Mouse (Mus musculus) testis, postnatal 10 days (tissue): ENCODE data around the gene Gm20671.
"Not testable (repeated sequence)": the region's sequence is repeated elsewhere in the genome, so short reads cannot be mapped to it uniquely, and the experiment has no call there.

Source experiments
- DNase-seq: peaks from one replicate; pipeline ENCODE4 v3.0.0; 2021; ENCODE audit warnings: low spot score

Gm20671 gene

DNA sequence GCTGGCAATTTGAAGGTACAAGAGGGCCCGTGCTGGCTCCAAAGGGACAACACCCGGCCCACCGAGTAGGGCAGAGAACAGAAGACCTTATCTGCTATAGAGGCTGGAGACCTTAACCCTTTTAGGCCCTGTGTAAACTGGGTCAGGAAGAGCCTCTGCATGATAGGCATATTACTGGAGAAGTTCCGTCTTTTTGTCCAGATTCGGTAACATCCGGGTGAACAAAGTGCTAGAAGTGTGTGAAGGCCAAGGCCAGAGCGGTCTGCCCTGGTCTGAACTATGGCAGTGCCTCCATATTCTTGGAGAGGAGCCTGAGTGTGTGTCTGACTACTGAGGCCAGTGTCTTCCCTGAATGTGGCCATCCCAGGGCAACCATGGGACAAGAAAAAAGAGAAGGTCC lies at the start of gene Gm20671:
Gene Gm20671 (minus strand): TSS at position 101 of the 400 bp plus-strand sequence.
- no peak for DNase-seq

GRCm38 (mm10) chr5:32872346-32872745 lies 45.4 kb upstream of the Gm20671 start:
- no peak for DNase-seq

DNA sequence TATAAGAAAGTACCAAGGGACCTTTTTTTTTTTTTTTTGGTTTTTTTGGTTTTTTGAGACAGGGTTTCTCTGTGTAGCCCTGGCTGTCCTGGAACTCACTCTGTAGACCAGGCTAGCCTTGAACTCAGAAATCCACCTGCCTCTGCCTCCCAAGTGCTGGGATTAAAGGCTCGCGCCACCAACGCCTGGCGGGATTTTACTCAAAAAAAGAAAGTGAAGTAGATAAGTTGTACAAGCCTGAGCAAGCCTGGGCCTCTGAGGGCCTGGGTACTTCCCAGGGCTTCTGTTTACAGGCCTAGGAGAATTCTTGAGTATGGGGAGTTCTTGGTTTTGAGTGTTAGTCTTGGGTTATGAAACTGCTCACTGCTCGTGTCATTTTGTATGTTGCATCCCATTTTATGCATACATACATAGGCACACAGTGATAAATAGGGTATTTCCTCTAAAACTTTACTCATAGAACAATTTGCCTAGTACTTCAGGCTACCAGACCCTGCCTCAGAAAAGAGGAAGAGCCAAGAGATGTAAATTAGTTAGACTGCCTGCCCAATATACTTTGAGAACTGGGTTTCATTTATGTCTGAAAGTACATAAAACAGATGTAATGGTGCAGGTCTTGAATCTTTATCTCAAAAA lies 42.6 kb upstream of the Gm20671 start:
- DNase-seq: no peak

GRCm38 (mm10) chr5:32863253-32864228 lies 36.6 kb upstream of the Gm20671 start, which contains the start of gene Depdc5:
TSS of gene Depdc5 (plus strand) at chr5:32863701.
- peak; percentile 96 for DNase-seq

DNA sequence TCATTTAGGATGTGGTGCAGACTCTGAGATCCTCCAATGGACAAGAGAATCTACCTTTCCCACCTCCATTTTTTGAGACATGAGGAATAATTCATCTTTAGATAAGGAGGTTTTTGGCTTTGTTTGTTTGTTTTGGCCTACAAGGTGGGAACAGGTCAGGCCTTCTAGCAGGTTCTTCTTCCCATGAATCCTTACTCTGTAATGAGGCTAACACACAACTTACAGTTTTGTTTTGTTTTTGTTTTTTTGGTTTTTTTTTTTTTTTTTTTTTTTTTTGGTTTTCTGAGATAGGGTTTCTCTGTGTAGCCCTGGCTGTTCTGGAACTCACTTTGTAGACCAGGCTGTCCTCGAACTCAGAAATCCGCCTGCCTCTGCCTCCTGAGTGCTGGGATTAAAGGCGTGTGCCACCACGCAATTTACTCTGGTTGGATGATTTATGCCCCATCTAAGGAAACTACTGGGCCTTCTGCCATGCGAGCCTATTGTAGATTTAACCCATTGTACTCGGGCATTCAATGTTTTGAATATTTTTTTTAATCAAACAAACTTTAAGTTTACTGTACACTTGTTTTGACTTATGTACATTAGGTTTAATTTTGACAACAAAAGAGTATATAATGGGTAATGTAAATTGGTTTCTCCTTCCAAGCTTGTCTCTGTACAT lies 35.7 kb upstream of the Gm20671 start:
- no peak for DNase-seq

DNA sequence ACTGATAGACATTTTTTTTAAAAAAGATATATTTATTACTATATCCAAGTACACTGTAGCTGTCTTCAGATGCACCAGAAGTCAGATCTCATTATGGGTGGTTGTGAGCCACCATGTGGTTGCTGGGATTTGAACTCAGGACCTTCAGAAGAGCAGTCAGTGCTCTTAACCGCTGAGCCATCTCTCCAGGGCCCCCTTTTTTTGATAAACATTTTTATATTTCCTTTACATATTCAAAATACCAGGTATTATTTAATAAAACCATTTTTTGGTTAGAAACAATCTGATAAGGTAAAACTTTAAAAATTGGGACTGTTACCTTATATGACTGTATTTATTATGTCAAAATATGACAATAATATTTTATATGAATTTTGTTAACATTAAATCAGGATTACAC lies 34.2 kb upstream of the Gm20671 start:
- no peak for DNase-seq

GRCm38 (mm10) chr5:32857781-32858220 lies 30.9 kb upstream of the Gm20671 start:
- peak; percentile 54 for DNase-seq

GRCm38 (mm10) chr5:32855274-32855673 lies 28.4 kb upstream of the Gm20671 start:
- not testable (repeated sequence) for DNase-seq

GRCm38 (mm10) chr5:32854818-32855217 lies 27.9 kb upstream of the Gm20671 start:
- DNase-seq: no peak

DNA sequence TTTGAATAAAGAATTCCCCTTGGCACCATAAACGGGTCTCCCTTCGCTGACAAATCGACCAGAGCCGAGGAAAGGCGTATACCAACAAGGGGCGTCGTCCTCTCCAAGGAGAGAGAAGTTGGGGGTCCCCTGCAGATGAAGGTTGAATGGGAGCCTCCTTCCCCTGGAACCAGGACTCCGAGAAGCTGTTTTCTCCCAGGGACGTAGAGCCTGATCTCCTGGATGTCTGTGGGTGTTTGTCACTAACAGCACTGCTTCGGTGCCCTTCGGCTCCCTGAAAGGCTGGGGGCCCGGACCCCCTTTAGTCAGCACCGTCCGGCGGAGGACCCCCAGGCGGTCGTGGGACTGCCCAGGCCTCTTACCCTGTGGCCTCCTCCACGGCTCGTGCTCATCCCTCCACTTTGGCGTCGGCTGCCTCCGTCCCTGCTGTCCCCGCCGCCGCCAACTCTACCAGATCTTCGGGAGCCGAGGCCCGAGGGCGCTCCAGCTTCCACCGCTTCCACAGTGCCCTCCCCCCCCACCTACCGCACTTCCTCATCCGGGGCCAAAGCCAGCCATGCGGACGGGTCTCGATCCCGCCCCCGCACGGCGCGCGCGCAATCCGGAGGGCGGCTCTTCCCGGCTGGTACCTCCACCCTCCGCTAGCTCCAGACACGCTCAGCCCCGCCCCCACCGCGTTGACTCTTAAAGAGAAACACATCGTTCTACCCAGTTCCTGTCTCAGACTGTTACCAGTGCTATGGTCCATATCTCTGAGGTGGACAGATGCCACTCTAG lies 27.0 kb upstream of the Gm20671 start, which contains the start of gene Prr14l:
Gene Prr14l (minus strand): TSS at position 526 of the 777 bp plus-strand sequence.
- DNase-seq: peak; percentile 100

- no peak for DNase-seq
These were observed 25.1 kb upstream of the Gm20671 start for GRCm38 (mm10) chr5:32852026-32852425.

GRCm38 (mm10) chr5:32849580-32849979 lies 22.7 kb upstream of the Gm20671 start:
- not testable (repeated sequence) for DNase-seq

GRCm38 (mm10) chr5:32849178-32849577 lies 22.3 kb upstream of the Gm20671 start:
- DNase-seq: no peak

- DNase-seq: no peak
These were observed 13.1 kb upstream of the Gm20671 start for GRCm38 (mm10) chr5:32840029-32840428.

DNA sequence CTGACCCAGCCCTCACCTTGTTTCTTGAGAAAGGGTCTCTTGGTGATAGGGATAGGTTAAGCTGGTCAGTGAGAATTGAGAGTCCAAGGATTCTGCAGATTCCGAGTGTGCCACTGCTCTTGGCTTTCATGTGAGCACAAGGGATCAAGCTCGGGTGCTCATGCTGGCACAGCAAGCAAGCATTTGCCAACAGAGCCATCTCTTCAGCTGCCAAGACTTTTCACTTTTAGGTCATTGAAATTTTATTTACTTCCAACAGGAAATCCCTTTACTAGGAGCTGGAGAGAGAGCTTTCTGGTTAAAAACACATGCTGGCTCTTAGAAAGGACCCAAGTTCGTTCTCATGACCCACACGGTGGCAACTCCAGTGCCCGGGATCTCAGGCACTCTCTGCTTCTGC lies 10.1 kb upstream of the Gm20671 start:
- no peak for DNase-seq

DNA sequence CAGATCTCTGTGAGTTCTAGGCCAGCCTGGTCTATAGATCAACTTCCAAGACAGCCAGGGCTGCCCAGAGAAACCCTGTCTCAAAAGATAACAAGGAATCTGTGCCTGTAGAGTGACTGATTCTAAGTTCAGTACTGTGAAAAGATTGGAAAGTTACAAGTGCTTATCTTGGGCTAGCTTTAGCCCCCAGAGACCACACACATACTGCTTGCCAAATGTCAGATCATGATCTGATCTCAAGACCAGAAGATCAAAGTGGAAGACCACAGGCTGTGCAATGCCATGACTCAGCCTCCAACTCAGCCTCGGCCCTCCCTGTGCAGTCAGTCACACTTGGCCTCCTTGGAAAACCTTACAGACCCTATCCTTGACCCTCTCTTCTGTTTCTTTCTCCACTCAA lies 7.6 kb upstream of the Gm20671 start:
- no peak for DNase-seq

- no peak for DNase-seq
These were observed 3.1 kb upstream of the Gm20671 start for GRCm38 (mm10) chr5:32830054-32830453.

- not testable (repeated sequence) for DNase-seq
These were observed 1.9 kb upstream of the Gm20671 start for GRCm38 (mm10) chr5:32828766-32829165.

DNA sequence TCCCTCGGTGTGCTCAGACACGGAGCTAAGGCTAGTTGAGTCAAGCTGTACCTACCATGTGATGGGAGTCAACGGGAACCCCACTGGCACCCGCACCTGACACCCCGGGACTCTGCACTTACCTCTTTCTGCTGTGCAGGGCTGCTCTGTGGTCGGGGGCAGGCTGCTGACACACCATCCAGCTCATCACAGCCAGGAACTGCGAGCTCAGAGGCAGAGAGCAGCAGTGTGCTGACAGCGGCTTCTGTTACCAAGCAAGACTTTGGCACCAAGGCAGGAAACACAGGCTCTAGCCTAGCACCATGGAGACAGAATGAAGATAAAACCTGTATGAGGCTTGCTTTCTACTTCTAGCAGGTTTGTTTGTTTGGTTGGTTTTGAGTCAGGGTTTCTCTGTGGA lies 6.4 kb downstream of the Gm20671 start:
- DNase-seq: no peak

DNA sequence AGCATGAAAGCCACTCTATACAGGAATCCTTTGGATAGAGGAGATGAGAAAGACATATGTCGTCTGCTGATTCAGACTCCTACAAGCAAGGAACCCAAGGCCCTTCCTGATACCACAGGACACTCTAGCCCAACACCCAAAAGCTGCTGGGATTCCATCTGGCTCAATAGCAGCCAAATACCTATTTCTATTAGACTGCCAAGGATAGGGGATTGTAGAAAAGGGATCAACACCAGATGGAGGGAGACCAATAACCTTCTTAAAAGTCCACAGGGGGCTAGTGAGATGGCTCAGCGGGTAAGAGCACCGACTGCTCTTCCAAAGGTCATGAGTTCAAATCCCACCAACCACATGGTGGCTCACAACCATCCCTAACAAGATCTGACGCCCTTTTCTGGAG lies 11.5 kb downstream of the Gm20671 start:
- no peak for DNase-seq

- not testable (repeated sequence) for DNase-seq
These were observed 40.5 kb downstream of the Gm20671 start for GRCm38 (mm10) chr5:32786454-32786853.
